Mouse (Mus musculus): ENCODE measurements at regions not wholly inside any gene's neighbourhood (a gene's known extent, or its start where the extent isn't known, plus 50 kb on each side); places are given as distances from the start of the nearest gene placed in this dataset.

- Histone ChIP-seq H3K4me2 (replicated peaks) (no peak overlapping the region), H3K36me3 (no peaks in the 10 kb centered on the region), H3K27me3 (no peaks in the 10 kb centered on the region), H3K4me3 (no peak overlapping the region), H3K27ac (no peak overlapping the region), H3K9ac (no peak overlapping the region), H3K4me1 (no peaks in the 10 kb centered on the region), H3K9me3 (replicated peaks) (no peaks in the 10 kb centered on the region)
- WGBS = 64% methylated on average over 5 of the region's 5 CpGs
- ATAC-seq (ENCODE audit: low FRiP score) = no peak
Observed at GRCm38 (mm10) chr15:62439211-62439610, 1405.8 kb downstream of the Gsdmc2 start.

GRCm38 (mm10) chr15:62436631-62437030 lies 1408.3 kb downstream of the Gsdmc2 start:
- H3K9me3 ChIP-seq (replicated peaks) = no peaks in the 10 kb centered on the region
- no peak overlapping the region for H3K4me3 ChIP-seq
- no peak overlapping the region for H3K9ac ChIP-seq
- H3K4me2 ChIP-seq (replicated peaks) = no peak overlapping the region
- H3K36me3 ChIP-seq = no peaks in the 10 kb centered on the region
- no peak for ATAC-seq (ENCODE audit: low FRiP score)
- H3K27me3 ChIP-seq = no peaks in the 10 kb centered on the region
- H3K4me1 ChIP-seq = no peaks in the 10 kb centered on the region
- H3K27ac ChIP-seq = no peak overlapping the region
- 88% methylated on average over 5 of the region's 5 CpGs for WGBS

- Histone ChIP-seq H3K27me3 (no peaks in the 10 kb centered on the region), H3K36me3 (no peaks in the 10 kb centered on the region), H3K27ac (no peak overlapping the region), H3K4me3 (no peak overlapping the region), H3K9ac (no peak overlapping the region), H3K4me1 (no peaks in the 10 kb centered on the region), H3K4me2 (replicated peaks) (no peak overlapping the region), H3K9me3 (replicated peaks) (no peaks in the 10 kb centered on the region)
- ATAC-seq (ENCODE audit: low FRiP score) = no peak
- 90% methylated on average over 4 of the region's 4 CpGs for WGBS
Observed at GRCm38 (mm10) chr15:62435141-62435680, 1409.8 kb downstream of the Gsdmc2 start.

GRCm38 (mm10) chr15:62432742-62433245 lies 1412.2 kb downstream of the Gsdmc2 start:
- Histone ChIP-seq H3K27me3 (no peaks in the 10 kb centered on the region), H3K4me1 (no peaks in the 10 kb centered on the region), H3K9me3 (replicated peaks) (no peaks in the 10 kb centered on the region), H3K4me3 (no peak overlapping the region), H3K4me2 (replicated peaks) (no peak overlapping the region), H3K9ac (no peak overlapping the region), H3K36me3 (no peaks in the 10 kb centered on the region), H3K27ac (no peak overlapping the region)
- ATAC-seq (ENCODE audit: low FRiP score) = no peak
- 92% methylated on average over 1 of the region's 1 CpGs for WGBS

GRCm38 (mm10) chr15:62431150-62431678 lies 1413.8 kb downstream of the Gsdmc2 start:
- Histone ChIP-seq H3K4me2 (replicated peaks) (no peak overlapping the region), H3K9ac (no peak overlapping the region), H3K9me3 (replicated peaks) (no peaks in the 10 kb centered on the region), H3K36me3 (no peaks in the 10 kb centered on the region), H3K27me3 (no peaks in the 10 kb centered on the region), H3K4me3 (no peak overlapping the region), H3K4me1 (no peaks in the 10 kb centered on the region), H3K27ac (no peak overlapping the region)
- WGBS = 83% methylated on average over 1 of the region's 1 CpGs
- ATAC-seq (ENCODE audit: low FRiP score) = no peak

- H3K9me3 ChIP-seq (replicated peaks) = no peaks in the 10 kb centered on the region
- no peak overlapping the region for H3K9ac ChIP-seq
- H3K4me2 ChIP-seq (replicated peaks) = no peak overlapping the region
- no peaks in the 10 kb centered on the region for H3K36me3 ChIP-seq
- ATAC-seq (ENCODE audit: low FRiP score) = no peak
- no peak overlapping the region for H3K27ac ChIP-seq
- 79% methylated on average over 5 of the region's 5 CpGs for WGBS
- no peaks in the 10 kb centered on the region for H3K4me1 ChIP-seq
- no peaks in the 10 kb centered on the region for H3K27me3 ChIP-seq
- H3K4me3 ChIP-seq = no peak overlapping the region
Observed at GRCm38 (mm10) chr15:62422995-62423394, 1422.0 kb downstream of the Gsdmc2 start.

GRCm38 (mm10) chr15:62421073-62421851 lies 1423.7 kb downstream of the Gsdmc2 start:
- Histone ChIP-seq H3K27ac (no peak overlapping the region), H3K9me3 (replicated peaks) (no peaks in the 10 kb centered on the region), H3K4me2 (replicated peaks) (no peak overlapping the region), H3K4me1 (no peaks in the 10 kb centered on the region), H3K36me3 (no peaks in the 10 kb centered on the region), H3K27me3 (no peaks in the 10 kb centered on the region), H3K9ac (no peak overlapping the region), H3K4me3 (no peak overlapping the region)
- no peak for ATAC-seq (ENCODE audit: low FRiP score)
- WGBS = 77% methylated on average over 7 of the region's 7 CpGs

GRCm38 (mm10) chr15:62416691-62417090 lies 1428.3 kb downstream of the Gsdmc2 start:
- Histone ChIP-seq H3K4me3 (no peak overlapping the region), H3K9me3 (replicated peaks) (no peaks in the 10 kb centered on the region), H3K27me3 (no peaks in the 10 kb centered on the region), H3K36me3 (no peaks in the 10 kb centered on the region), H3K4me1 (no peaks in the 10 kb centered on the region), H3K9ac (no peak overlapping the region), H3K4me2 (replicated peaks) (no peak overlapping the region), H3K27ac (no peak overlapping the region)
- no peak for ATAC-seq (ENCODE audit: low FRiP score)

GRCm38 (mm10) chr15:62413694-62414093 lies 1431.3 kb downstream of the Gsdmc2 start:
- no peak overlapping the region for H3K27ac ChIP-seq
- no peak for ATAC-seq (ENCODE audit: low FRiP score)
- WGBS = 97% methylated on average over 2 of the region's 2 CpGs

GRCm38 (mm10) chr15:62402142-62402541 lies 1442.8 kb downstream of the Gsdmc2 start:
- no peaks in the 10 kb centered on the region for H3K4me1 ChIP-seq
- no peak overlapping the region for H3K4me3 ChIP-seq
- no peak overlapping the region for H3K9ac ChIP-seq
- H3K27ac ChIP-seq = no peak overlapping the region
- ATAC-seq (ENCODE audit: low FRiP score) = no peak
- WGBS = 89% methylated on average over 5 of the region's 5 CpGs
- no peaks in the 10 kb centered on the region for H3K27me3 ChIP-seq
- no peak overlapping the region for H3K4me2 ChIP-seq (replicated peaks)
- H3K9me3 ChIP-seq (replicated peaks) = no peaks in the 10 kb centered on the region
- H3K36me3 ChIP-seq = no peaks in the 10 kb centered on the region

More at GRCm38 (mm10) chr15:62413694-62414093, 1431.3 kb downstream of the Gsdmc2 start:
- Histone ChIP-seq H3K4me3 (no peak overlapping the region), H3K9ac (no peak overlapping the region), H3K27me3 (no peaks in the 10 kb centered on the region), H3K4me1 (no peaks in the 10 kb centered on the region), H3K9me3 (replicated peaks) (no peaks in the 10 kb centered on the region), H3K36me3 (no peaks in the 10 kb centered on the region), H3K4me2 (replicated peaks) (no peak overlapping the region)

GRCm38 (mm10) chr15:62400984-62401609 lies 1443.9 kb downstream of the Gsdmc2 start:
- Histone ChIP-seq H3K4me1 (no peaks in the 10 kb centered on the region), H3K9ac (no peak overlapping the region), H3K4me3 (no peak overlapping the region), H3K36me3 (no peaks in the 10 kb centered on the region), H3K27ac (no peak overlapping the region), H3K4me2 (replicated peaks) (no peak overlapping the region), H3K27me3 (no peaks in the 10 kb centered on the region), H3K9me3 (replicated peaks) (no peaks in the 10 kb centered on the region)
- 73% methylated on average over 4 of the region's 4 CpGs for WGBS
- no peak for ATAC-seq (ENCODE audit: low FRiP score)

- WGBS = 91% methylated on average over 1 of the region's 1 CpGs
- Histone ChIP-seq H3K4me3 (no peak overlapping the region), H3K9me3 (replicated peaks) (no peaks in the 10 kb centered on the region), H3K4me2 (replicated peaks) (no peak overlapping the region), H3K4me1 (no peaks in the 10 kb centered on the region), H3K9ac (no peak overlapping the region), H3K27ac (no peak overlapping the region), H3K27me3 (no peaks in the 10 kb centered on the region), H3K36me3 (no peaks in the 10 kb centered on the region)
- ATAC-seq (ENCODE audit: low FRiP score) = no peak
Observed at GRCm38 (mm10) chr15:62399381-62399780, 1445.6 kb downstream of the Gsdmc2 start.
